ENCODE assay signal across 20 mouse cellular contexts in the genomic region with DNA sequence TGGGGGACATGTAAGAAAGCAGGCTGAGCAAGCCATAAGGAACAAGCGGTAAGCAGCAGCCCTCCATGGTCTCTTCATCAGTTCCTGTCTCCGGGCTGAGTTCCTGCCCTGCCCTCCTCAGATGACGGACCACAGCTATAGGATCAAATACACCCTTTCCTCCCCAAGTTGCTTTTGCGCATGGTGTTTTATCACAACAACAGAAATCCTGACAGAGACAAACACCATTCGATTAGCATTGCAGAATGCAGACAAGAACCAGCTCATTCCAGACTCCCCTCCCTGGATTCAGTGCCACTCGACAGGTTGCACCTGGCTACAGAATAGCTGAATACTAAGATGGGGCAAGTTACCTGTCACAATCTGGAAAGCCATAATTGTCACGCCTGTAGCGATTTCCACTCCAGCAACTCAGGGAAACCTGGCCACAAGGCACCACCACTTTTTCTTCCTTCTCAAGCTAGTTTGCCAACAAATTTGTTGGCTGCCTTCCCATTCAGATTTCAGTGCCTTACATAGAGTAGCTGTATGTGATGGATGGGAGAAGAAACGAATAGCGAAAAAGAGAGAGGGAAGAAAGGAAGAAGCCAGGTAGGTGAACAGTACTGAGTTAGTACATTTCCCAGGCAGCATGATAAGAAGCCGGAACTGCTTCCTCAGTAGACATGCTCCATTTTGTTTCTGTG. TPM values are rescaled to one million over a fixed set of nuclear protein-coding genes. Genes with fewer than 3 reads are reported as not detected.
DNase-seq lines count a peak whose midpoint lies in the region; ATAC-seq and TF ChIP-seq lines count a peak whose summit lies in the region.
"Had no signal": no experiment of that assay in that cellular context is flagged by ENCODE, and none has a peak within 500 bp of the region (broad histone marks: within the 10 kb centered on the region; RNA-seq: fewer than 3 reads in every experiment).

No protein-coding gene starts in this region.

- peaks cover 5% of the 10 kb centered on the region; the same call in 1 of the 2 replicates for H3K9me3 ChIP-seq in heart, embryonic 12.5 days (replicated peaks)
- no peaks in the 10 kb centered on the region for H3K9me3 ChIP-seq in liver, embryonic 11.5 days (ENCODE audit: control insufficient read depth, low read length)
- H3K9me3 ChIP-seq: embryonic facial prominence, embryonic 12.5 days; limb, embryonic 15.5 days; midbrain, embryonic 12.5 days had no signal

- no peak overlapping the region for H3K9ac ChIP-seq in heart, embryonic 12.5 days
- H3K9ac ChIP-seq in liver, adult 2 months (ENCODE audit: low read depth, low read length), result no peak overlapping the region
- H3K9ac ChIP-seq in liver, embryonic 11.5 days (ENCODE audit: low read depth, low read length), result no peak overlapping the region
- H3K9ac ChIP-seq: embryonic facial prominence, embryonic 12.5 days; limb, embryonic 15.5 days; midbrain, embryonic 12.5 days had no signal

- peaks cover 53% of the 10 kb centered on the region for H3K4me1 ChIP-seq in heart, embryonic 12.5 days (replicated peaks)
- peaks cover 9% of the 10 kb centered on the region for H3K4me1 ChIP-seq in liver, adult 2 months (ENCODE audit: control insufficient read depth, insufficient read depth, low read length)
- H3K4me1 ChIP-seq in liver, embryonic 11.5 days (replicated peaks; ENCODE audit: control insufficient read depth, insufficient read depth, low read length), result 0 out of 2 replicates have a peak, but pooled peaks cover 5% of the 10 kb centered on the region
- H3K4me1 ChIP-seq: embryonic facial prominence, embryonic 12.5 days; midbrain, embryonic 12.5 days had no signal

- no peak overlapping the region for H3K4me3 ChIP-seq in heart, embryonic 12.5 days
- H3K4me3 ChIP-seq in liver, adult 2 months (ENCODE audit: insufficient read depth, low read depth, low read length), result no peak overlapping the region
- H3K4me3 ChIP-seq in liver, embryonic 11.5 days (ENCODE audit: low read depth, low read length), result no peak overlapping the region
- H3K4me3 ChIP-seq: embryonic facial prominence, embryonic 12.5 days; layer of hippocampus, adult 2 months; limb, embryonic 15.5 days; midbrain, embryonic 12.5 days; myocyte had no signal

- no peak for TF ChIP-seq POLR2A in liver, adult 2 months (IDR thresholded peaks at IDR 0.05; ENCODE audit: extremely low read depth, insufficient read depth, low read length)

- peaks cover 15% of the 10 kb centered on the region for H3K36me3 ChIP-seq in heart, embryonic 12.5 days
- no peaks in the 10 kb centered on the region for H3K36me3 ChIP-seq in liver, adult 2 months (ENCODE audit: control insufficient read depth, insufficient read depth, low read length)
- H3K36me3 ChIP-seq in liver, embryonic 11.5 days (ENCODE audit: control insufficient read depth, insufficient read depth, low read length), result no peaks in the 10 kb centered on the region
- H3K36me3 ChIP-seq: midbrain, embryonic 12.5 days had no signal

- DNase-seq in heart, adult 18-20 months, result no peak
- DNase-seq in liver, adult 2 months (ENCODE audit: extremely low read depth, low read depth, low spot score), result peak; percentile 41
- DNase-seq in liver, embryonic 11.5 days (ENCODE audit: low spot score), result no peak
- DNase-seq in R1 (ENCODE audit: low read depth, low spot score), result peak; percentile 59
- DNase-seq in adipocyte (ENCODE audit: low spot score), result peak; percentile 53
- no peak for DNase-seq in spleen, postnatal 36 days (ENCODE audit: low spot score in 2 of 2)
- DNase-seq: gastrocnemius, postnatal 10 days; kidney, adult 18-20 months; kidney, postnatal 10 days; layer of hippocampus, postnatal 36 days; lung, adult 2 months; thymus, postnatal 25 days had no signal

- peaks cover 12% of the 10 kb centered on the region; the same call in 1 of the 2 replicates for H3K79me2 ChIP-seq in liver, adult 2 months (ENCODE audit: control insufficient read depth, insufficient read depth, low read length)

- H3K4me2 ChIP-seq in heart, embryonic 12.5 days, result no peak overlapping the region
- no peak overlapping the region for H3K4me2 ChIP-seq in liver, embryonic 11.5 days
- H3K4me2 ChIP-seq: embryonic facial prominence, embryonic 12.5 days; limb, embryonic 15.5 days; midbrain, embryonic 12.5 days had no signal

- WGBS in heart, embryonic 12.5 days, result 80% methylated on average over 11 of the region's 11 CpGs
- 87% methylated on average over 11 of the region's 11 CpGs for WGBS in liver, adult 2 months
- WGBS in liver, embryonic 11.5 days, result 86% methylated on average over 11 of the region's 11 CpGs

- H3K27me3 ChIP-seq in heart, embryonic 12.5 days (replicated peaks), result no peaks in the 10 kb centered on the region
- H3K27me3 ChIP-seq in liver, adult 2 months (ENCODE audit: control insufficient read depth, insufficient read depth, low read length), result no peaks in the 10 kb centered on the region
- no peaks in the 10 kb centered on the region for H3K27me3 ChIP-seq in liver, embryonic 11.5 days (replicated peaks; ENCODE audit: control insufficient read depth, insufficient read depth, low read length)
- H3K27me3 ChIP-seq: embryonic facial prominence, embryonic 12.5 days; limb, embryonic 15.5 days; midbrain, embryonic 12.5 days; Patski had no signal

- no peak for ATAC-seq in heart, embryonic 12.5 days (ENCODE audit: insufficient number of reproducible peaks, low FRiP score)
- no peak for ATAC-seq in liver, embryonic 11.5 days (replicated peaks; ENCODE audit: low FRiP score)
- ATAC-seq: hindbrain, postnatal 0 days; Patski had no signal

- TF ChIP-seq CTCF in liver, adult 2 months (IDR thresholded peaks at IDR 0.05; ENCODE audit: low read depth, low read length), result no peak

- 0 out of 2 replicates have a peak overlapping the region, but pooled peaks have one; percentile 10 for H3K27ac ChIP-seq in heart, embryonic 12.5 days (ENCODE audit: poor library complexity, severe bottlenecking)
- H3K27ac ChIP-seq in liver, adult 2 months (replicated peaks; ENCODE audit: insufficient read depth, low read depth, low read length), result no peak overlapping the region
- H3K27ac ChIP-seq in liver, embryonic 11.5 days (ENCODE audit: low read depth, low read length), result no peak overlapping the region
- H3K27ac ChIP-seq: embryonic facial prominence, embryonic 12.5 days; hindbrain, postnatal 0 days; layer of hippocampus, adult 2 months; limb, embryonic 15.5 days; midbrain, embryonic 12.5 days had no signal

RNA-seq across cellular contexts. Expression of gene Tram2, which starts 11.3 kb away (rescaled TPM):
- 5.5 and 5.8 TPM in 2 replicates for polyA plus RNA-seq in heart, embryonic 12.5 days (2016; fragmentation: Nextera tagmentation; extraction: Ambion mirVana)
- total RNA-seq in heart, adult 18-20 months (2021), result 1 to 10 TPM; 3.9 to 5.2 TPM
- total RNA-seq in liver, adult 2 months (2014; rRNA removed), result 2.5 and 2.8 TPM in 2 replicates
- 4.1 and 4.3 TPM in 2 replicates for polyA plus RNA-seq in liver, adult 2 months (2012; rRNA removed)
- 3.9 and 4.0 TPM in 2 replicates for polyA plus RNA-seq in liver, embryonic 11.5 days (2014; fragmentation: Nextera tagmentation; extraction: Ambion mirVana)

Comparison
In these comparisons a context has a peak if more than half of its experiments do, and no peak if none do; other contexts are left out.
1. DNase-seq: peak in liver, adult 2 months (single experiment), R1 (single experiment) and adipocyte (single experiment); none in heart, adult 18-20 months (0 of 2), liver, embryonic 11.5 days (single experiment) and spleen, postnatal 36 days (0 of 2).